Mouse (Mus musculus): Measurements from ENCODE around the gene Kctd18. TPM values are rescaled to one million over a fixed set of nuclear protein-coding genes. Genes with fewer than 3 reads are reported as not detected.

Gene Kctd18
- polyA plus RNA-seq, 1 experiment from 2014 or later: 24.8 TPM

DNA sequence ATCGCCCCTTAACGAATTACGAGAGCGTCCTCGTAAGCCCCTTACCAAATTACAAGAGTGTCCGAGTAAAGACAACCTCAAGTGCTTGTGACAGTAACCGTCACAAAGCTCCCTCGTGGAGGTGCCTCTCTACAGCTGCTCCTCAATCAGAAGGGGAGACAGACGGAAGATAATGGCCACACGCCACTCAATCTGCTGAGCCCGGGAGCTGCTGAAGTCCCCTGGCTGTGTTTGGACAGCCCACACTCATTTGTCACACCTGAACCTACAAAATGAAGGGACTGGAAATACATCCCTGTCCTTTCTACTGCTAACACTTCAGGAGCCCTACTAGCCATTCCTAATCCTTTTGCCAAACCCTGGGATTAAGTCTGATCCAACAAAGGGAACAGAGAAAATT, 77.0 kb downstream of the Kctd18 start:
- Histone ChIP-seq H3K36me3 (peaks cover 38% of the 10 kb centered on the region), H3K4me2 (replicated peaks) (no peak overlapping the region), H3K27me3 (no peaks in the 10 kb centered on the region), H3K9me3 (no peaks in the 10 kb centered on the region), H3K9ac (no peak overlapping the region), H3K4me3 (no peak overlapping the region), H3K27ac (no peak overlapping the region), H3K4me1 (peaks cover 5% of the 10 kb centered on the region)
- 51% methylated on average over 11 of the region's 11 CpGs for WGBS
- ATAC-seq (ENCODE audit: insufficient number of reproducible peaks, insufficient read depth, low FRiP score, low TSS enrichment): no peak

DNA sequence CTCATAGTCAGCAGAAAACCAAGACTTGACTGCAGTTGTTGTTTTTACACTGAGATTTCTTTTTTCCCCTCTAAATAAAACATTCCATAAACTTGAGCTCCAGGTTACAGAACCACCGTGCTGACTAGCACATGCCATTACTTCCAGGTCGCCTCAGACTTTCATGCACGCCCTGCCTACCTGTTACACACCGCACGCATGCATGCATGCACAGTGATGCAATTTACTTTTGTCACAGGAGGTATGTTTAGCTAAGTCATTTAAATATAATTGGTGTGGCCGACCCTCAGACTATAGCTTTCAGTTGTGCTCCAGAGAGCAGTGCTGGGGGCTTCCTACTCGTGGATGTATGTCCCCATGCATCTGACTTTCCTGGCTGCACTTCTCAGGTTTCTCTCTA, 77.7 kb downstream of the Kctd18 start:
- no peak overlapping the region for H3K9ac ChIP-seq
- no peak for ATAC-seq (ENCODE audit: insufficient number of reproducible peaks, insufficient read depth, low FRiP score, low TSS enrichment)
- no peak overlapping the region for H3K4me3 ChIP-seq
- H3K9me3 ChIP-seq: no peaks in the 10 kb centered on the region
- 49% methylated on average over 7 of the region's 7 CpGs for WGBS
- H3K4me2 ChIP-seq (replicated peaks): no peak overlapping the region
- no peak overlapping the region for H3K27ac ChIP-seq
- no peaks in the 10 kb centered on the region for H3K27me3 ChIP-seq
- peaks cover 35% of the 10 kb centered on the region for H3K36me3 ChIP-seq
- H3K4me1 ChIP-seq: peaks cover 5% of the 10 kb centered on the region

DNA sequence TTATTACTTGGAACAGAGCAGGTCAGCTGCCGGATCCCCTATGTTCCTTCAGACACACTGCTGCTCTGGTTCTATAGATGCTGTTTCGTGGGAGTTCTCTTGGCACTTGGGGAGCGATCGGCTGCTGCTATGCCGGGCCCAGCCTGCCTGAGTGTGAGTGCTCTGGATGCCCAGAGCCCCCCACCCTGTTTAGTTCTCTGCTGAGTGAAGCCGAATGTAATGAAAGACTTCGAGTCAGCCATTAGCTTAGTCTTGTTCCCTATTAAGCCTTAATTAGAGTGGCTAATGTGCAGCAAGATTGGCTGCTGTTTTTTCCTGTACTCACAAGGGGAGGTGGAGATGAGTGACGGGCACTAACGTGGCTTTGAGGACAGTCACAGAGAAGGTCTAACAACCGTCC, 78.1 kb downstream of the Kctd18 start:
- 52% methylated on average over 10 of the region's 10 CpGs for WGBS
- H3K4me1 ChIP-seq: peaks cover 5% of the 10 kb centered on the region
- H3K27me3 ChIP-seq: no peaks in the 10 kb centered on the region
- no peaks in the 10 kb centered on the region for H3K9me3 ChIP-seq
- 0 out of 2 replicates have a peak overlapping the region, but pooled peaks have one; percentile 17 for H3K27ac ChIP-seq
- no peak overlapping the region for H3K4me3 ChIP-seq
- peaks cover 33% of the 10 kb centered on the region for H3K36me3 ChIP-seq
- no peak overlapping the region for H3K4me2 ChIP-seq (replicated peaks)
- H3K9ac ChIP-seq: no peak overlapping the region
- no peak for ATAC-seq (ENCODE audit: insufficient number of reproducible peaks, insufficient read depth, low FRiP score, low TSS enrichment)

DNA sequence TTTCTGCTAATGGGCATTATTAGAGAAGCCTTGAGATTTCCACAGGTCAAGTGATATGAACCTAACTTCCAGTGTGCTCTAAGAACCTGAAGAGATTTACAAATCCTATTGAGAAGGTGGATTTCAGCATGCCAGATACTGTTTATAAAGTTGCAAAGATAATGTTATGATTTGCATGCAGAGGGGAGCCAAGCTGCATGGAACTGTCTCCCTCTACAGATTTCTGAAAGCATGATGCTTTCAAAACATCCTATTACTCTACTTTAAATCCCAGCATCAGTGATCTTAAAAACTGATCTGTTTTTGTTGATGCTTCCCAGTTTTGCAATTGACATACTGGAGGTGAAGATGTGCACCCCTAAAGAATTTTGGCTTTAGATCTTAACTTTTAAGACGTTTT, 84.5 kb downstream of the Kctd18 start:
- no peaks in the 10 kb centered on the region for H3K9me3 ChIP-seq
- H3K27ac ChIP-seq: no peak overlapping the region
- H3K27me3 ChIP-seq: no peaks in the 10 kb centered on the region
- H3K9ac ChIP-seq: no peak overlapping the region
- H3K4me2 ChIP-seq (replicated peaks): no peak overlapping the region
- ATAC-seq (ENCODE audit: insufficient number of reproducible peaks, insufficient read depth, low FRiP score, low TSS enrichment): no peak
- no peaks in the 10 kb centered on the region for H3K4me1 ChIP-seq
- H3K4me3 ChIP-seq: no peak overlapping the region
- WGBS: 59% methylated on average over 1 of the region's 1 CpGs
- H3K36me3 ChIP-seq: peaks cover 11% of the 10 kb centered on the region; the same call in 1 of the 2 replicates

DNA sequence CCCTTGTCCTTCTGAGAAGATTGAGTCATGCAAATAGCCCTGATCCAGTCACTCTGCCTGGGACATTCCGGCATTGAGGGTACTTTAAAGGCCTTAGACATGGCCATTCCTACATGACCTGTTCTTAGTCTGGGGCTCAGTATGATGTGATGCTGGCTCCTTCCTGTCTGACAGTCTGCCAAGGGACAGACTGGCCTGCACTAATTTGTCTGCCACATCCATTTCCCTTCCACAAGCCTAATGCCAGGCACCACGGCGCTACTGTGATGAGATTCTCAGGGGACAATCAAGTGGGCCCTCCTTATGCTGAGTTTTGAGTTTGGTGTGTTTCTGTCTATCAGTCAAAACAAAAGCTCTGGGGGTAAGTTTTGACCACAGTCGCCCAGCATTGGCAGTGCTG, 100.2 kb downstream of the Kctd18 start:
- 92% methylated on average over 4 of the region's 4 CpGs for WGBS
- Histone ChIP-seq H3K36me3 (0 out of 2 replicates have a peak, but pooled peaks cover 8% of the 10 kb centered on the region), H3K9me3 (no peaks in the 10 kb centered on the region), H3K9ac (no peak overlapping the region), H3K27ac (no peak overlapping the region), H3K27me3 (no peaks in the 10 kb centered on the region), H3K4me2 (replicated peaks) (no peak overlapping the region), H3K4me1 (no peaks in the 10 kb centered on the region), H3K4me3 (no peak overlapping the region)
- no peak for ATAC-seq (ENCODE audit: insufficient number of reproducible peaks, insufficient read depth, low FRiP score, low TSS enrichment)

DNA sequence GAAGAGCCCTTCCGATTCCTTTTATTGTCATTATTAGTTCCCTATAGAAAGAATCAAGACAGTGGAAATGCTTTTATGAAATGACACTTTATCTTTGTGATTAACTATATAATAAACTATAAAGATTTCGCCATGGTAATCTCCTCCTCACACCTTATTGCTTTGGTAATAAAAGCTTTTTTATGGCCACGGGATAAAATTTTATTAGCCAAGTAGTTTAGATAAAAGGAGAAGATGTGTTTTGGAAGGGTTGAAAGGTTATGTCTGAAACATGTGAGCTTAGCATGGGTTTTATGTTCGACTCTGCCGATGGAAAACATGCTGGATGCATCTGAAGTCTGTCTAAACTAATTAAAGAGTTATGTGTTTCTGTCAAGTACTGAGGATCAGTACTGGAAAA, 101.4 kb downstream of the Kctd18 start:
- no peaks in the 10 kb centered on the region for H3K27me3 ChIP-seq
- H3K4me3 ChIP-seq: no peak overlapping the region
- no peaks in the 10 kb centered on the region for H3K9me3 ChIP-seq
- no peak for ATAC-seq (ENCODE audit: insufficient number of reproducible peaks, insufficient read depth, low FRiP score, low TSS enrichment)
- H3K4me1 ChIP-seq: no peaks in the 10 kb centered on the region
- H3K4me2 ChIP-seq (replicated peaks): no peak overlapping the region
- H3K9ac ChIP-seq: no peak overlapping the region
- H3K27ac ChIP-seq: no peak overlapping the region
- 0 out of 2 replicates have a peak, but pooled peaks cover 8% of the 10 kb centered on the region for H3K36me3 ChIP-seq
- WGBS: 86% methylated on average over 5 of the region's 5 CpGs

DNA sequence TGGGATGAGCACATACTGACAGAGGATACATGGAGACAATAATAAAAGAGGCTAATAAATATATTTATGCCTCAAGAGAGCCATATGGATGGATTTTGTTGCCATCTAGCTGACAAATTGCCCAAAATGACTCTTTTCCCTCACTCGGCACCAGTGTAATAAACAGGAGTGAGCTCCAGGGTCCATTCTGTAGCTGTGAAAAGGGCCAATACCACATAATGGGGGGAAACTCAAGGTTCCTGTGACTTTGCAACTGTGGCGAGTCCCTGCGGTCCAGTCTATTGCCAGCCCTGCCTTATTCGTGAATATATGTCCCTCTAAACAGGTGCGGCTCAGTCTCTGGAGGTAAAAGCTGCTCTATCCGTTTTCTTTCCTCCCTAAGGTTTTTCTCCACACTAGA, 107.2 kb downstream of the Kctd18 start:
- Histone ChIP-seq H3K4me2 (replicated peaks) (no peak overlapping the region), H3K27me3 (no peaks in the 10 kb centered on the region)
- WGBS: 83% methylated on average over 6 of the region's 6 CpGs

DNA sequence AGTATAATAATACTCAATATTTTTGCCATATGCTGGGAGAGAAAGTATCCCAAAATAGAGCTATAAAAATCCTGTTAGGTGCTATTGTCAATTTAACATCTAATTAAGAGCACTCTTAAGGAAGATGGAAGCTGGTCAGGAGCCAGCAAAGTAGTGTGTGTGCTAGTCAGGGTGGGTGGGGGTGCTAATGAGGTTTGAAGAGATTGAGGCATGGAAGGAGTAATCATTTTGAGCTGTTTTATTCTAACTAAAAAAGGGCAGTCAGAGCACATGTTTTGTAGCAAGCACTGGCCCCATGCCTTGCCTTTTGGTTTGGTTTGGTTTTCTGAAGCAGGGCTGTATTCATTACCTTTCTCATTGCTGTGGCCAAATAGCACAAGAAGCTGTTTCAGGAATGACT, 112.4 kb downstream of the Kctd18 start:
- no peak overlapping the region for H3K4me2 ChIP-seq (replicated peaks)
- no peaks in the 10 kb centered on the region for H3K27me3 ChIP-seq
- ATAC-seq (ENCODE audit: insufficient number of reproducible peaks, insufficient read depth, low FRiP score, low TSS enrichment): 0 out of 2 replicates have a peak, but pooled peaks have one; percentile 47
- no peak overlapping the region for H3K4me3 ChIP-seq
- H3K36me3 ChIP-seq: peaks cover 15% of the 10 kb centered on the region; the same call in 1 of the 2 replicates
- H3K27ac ChIP-seq: peak overlapping the region; percentile 61
- no peak overlapping the region for H3K9ac ChIP-seq
- H3K4me1 ChIP-seq: peaks cover 11% of the 10 kb centered on the region; the same call in 1 of the 2 replicates
- no peaks in the 10 kb centered on the region for H3K9me3 ChIP-seq

More for the DNA sequence above, 107.2 kb downstream of the Kctd18 start:
- peaks cover 10% of the 10 kb centered on the region; the same call in 1 of the 2 replicates for H3K36me3 ChIP-seq
- no peak overlapping the region for H3K27ac ChIP-seq
- peaks cover 3% of the 10 kb centered on the region; the same call in 1 of the 2 replicates for H3K4me1 ChIP-seq
- no peak for ATAC-seq (ENCODE audit: insufficient number of reproducible peaks, insufficient read depth, low FRiP score, low TSS enrichment)
- no peaks in the 10 kb centered on the region for H3K9me3 ChIP-seq
- H3K4me3 ChIP-seq: no peak overlapping the region
- no peak overlapping the region for H3K9ac ChIP-seq

DNA sequence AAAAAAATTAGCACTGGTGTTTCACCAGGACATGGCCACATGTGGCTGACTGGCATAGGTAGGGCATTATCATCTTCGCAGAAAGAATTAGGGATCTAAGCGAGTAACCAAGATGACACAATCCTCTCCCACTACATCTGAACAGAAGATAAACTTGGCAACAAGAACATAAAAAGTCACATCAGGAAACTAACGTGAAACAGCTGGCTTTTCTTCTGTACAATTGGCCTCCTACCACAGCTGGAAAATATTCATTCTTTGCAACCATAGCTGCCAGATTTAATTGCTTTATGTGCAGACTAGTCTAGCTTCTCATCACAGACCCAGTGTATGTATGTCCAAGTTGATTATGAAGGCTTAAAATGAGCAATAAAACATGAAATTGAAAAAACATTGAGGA, 112.8 kb downstream of the Kctd18 start:
- H3K9ac ChIP-seq: no peak overlapping the region
- WGBS: 65% methylated on average over 3 of the region's 3 CpGs
- H3K4me3 ChIP-seq: no peak overlapping the region
- H3K27ac ChIP-seq: peak overlapping the region; percentile 59; the same call in 1 of the 2 replicates
- peak; percentile 69 for ATAC-seq (ENCODE audit: insufficient number of reproducible peaks, insufficient read depth, low FRiP score, low TSS enrichment)
- no peaks in the 10 kb centered on the region for H3K27me3 ChIP-seq
- no peak overlapping the region for H3K4me2 ChIP-seq (replicated peaks)
- H3K4me1 ChIP-seq: peaks cover 11% of the 10 kb centered on the region; the same call in 1 of the 2 replicates
- H3K36me3 ChIP-seq: peaks cover 15% of the 10 kb centered on the region; the same call in 1 of the 2 replicates
- H3K9me3 ChIP-seq: no peaks in the 10 kb centered on the region

Other genes starting within 250 kb of the Kctd18 start
- 106 and 109 TPM in 2 replicates for gene Spats2l, start 244.8 kb downstream of the Kctd18 start, polyA plus RNA-seq (2016; fragmentation: Nextera tagmentation; extraction: Ambion mirVana)
- 22.4 and 24.2 TPM in 2 replicates for gene Sgo2a, start 23.0 kb downstream of the Kctd18 start, polyA plus RNA-seq (2016; fragmentation: Nextera tagmentation; extraction: Ambion mirVana)
- 0.10 and 0.13 TPM in 2 replicates for gene Aox1, start 11.0 kb upstream of the Kctd18 start, polyA plus RNA-seq (2016; fragmentation: Nextera tagmentation; extraction: Ambion mirVana)
- gene Aox3, start 94.2 kb upstream of the Kctd18 start, polyA plus RNA-seq (2016; fragmentation: Nextera tagmentation; extraction: Ambion mirVana): 0.43 and 0.95 TPM in 2 replicates
- 0.14 TPM in 2 replicates for gene Aox4, start 191.4 kb upstream of the Kctd18 start, polyA plus RNA-seq (2016; fragmentation: Nextera tagmentation; extraction: Ambion mirVana)